Mouse (Mus musculus) embryonic fibroblast, embryonic 13.5 days (primary cell): ENCODE data around the gene E130308A19Rik. TPM values are rescaled to one million over a fixed set of nuclear protein-coding genes. Genes with fewer than 3 reads are reported as not detected.
"Not testable (repeated sequence)": the region's sequence is repeated elsewhere in the genome, so short reads cannot be mapped to it uniquely, and the experiment has no call there.

ENCODE experiments used
- H3K27ac ChIP-seq: 2 replicates; pipeline ENCODE4 v1.5.1; 2012; ENCODE audit warnings: low read length, control low read depth, inconsistent platforms; ENCODE audit not compliant: insufficient read depth
- H3K4me1 ChIP-seq: 2 replicates; pipeline ENCODE4 v1.6.1; 2011; ENCODE audit warnings: low read length; ENCODE audit not compliant: control insufficient read depth, insufficient read depth
- H3K4me3 ChIP-seq: 2 replicates; pipeline ENCODE4 v1.5.1; 2011; ENCODE audit warnings: mild to moderate bottlenecking, control low read depth, low read length; ENCODE audit not compliant: insufficient read depth
- CTCF ChIP-seq: IDR thresholded peaks from 2 replicates; pipeline ENCODE4 v1.5.1; 2011; ENCODE audit warnings: mild to moderate bottlenecking, control low read depth, low read length, moderate library complexity, borderline replicate concordance; ENCODE audit not compliant: insufficient read depth
- POLR2A ChIP-seq: IDR thresholded peaks from 2 replicates; pipeline ENCODE4 v1.6.1; 2011; ENCODE audit warnings: low read depth, mild to moderate bottlenecking, control low read depth, low read length, moderate library complexity
- polyA plus RNA-seq: library from polyadenylated mRNA; stranded (reverse); fragments of >200 nt; gene quantifications from 2 replicates; pipeline ENCODE4 v1.2.4, GENCODE M21; 2011; ENCODE audit warnings: low read depth; ENCODE audit not compliant: missing spikeins, insufficient read length

The E130308A19Rik gene
- polyA plus RNA-seq, 1 experiment, result 12.5 TPM

- TF ChIP-seq POLR2A (no peak), CTCF (no peak)
- Histone ChIP-seq H3K4me3 (no peak overlapping the region), H3K27ac (no peak overlapping the region), H3K4me1 (no peaks in the 10 kb centered on the region)
Measured at GRCm38 (mm10) chr4:59789015-59789414, 163.0 kb downstream of the E130308A19Rik start.

- not testable (repeated sequence) for H3K27ac ChIP-seq, H3K4me1 ChIP-seq, H3K4me3 ChIP-seq
Measured at GRCm38 (mm10) chr4:59793626-59794025, 167.6 kb downstream of the E130308A19Rik start.

GRCm38 (mm10) chr4:59794116-59794515, 168.1 kb downstream of the E130308A19Rik start:
- Histone ChIP-seq H3K4me1 (no peaks in the 10 kb centered on the region), H3K4me3 (no peak overlapping the region), H3K27ac (no peak overlapping the region)
- TF ChIP-seq CTCF (no peak), POLR2A (no peak)

- Histone ChIP-seq H3K27ac (no peak overlapping the region), H3K4me1 (peaks cover 5% of the 10 kb centered on the region; the same call in 1 of the 2 replicates), H3K4me3 (no peak overlapping the region)
- TF ChIP-seq POLR2A, result no peak
- no peak for TF ChIP-seq CTCF
Measured at GRCm38 (mm10) chr4:59795788-59796455, 169.9 kb downstream of the E130308A19Rik start.

- Histone ChIP-seq H3K4me3 (no peak overlapping the region), H3K4me1 (peaks cover 5% of the 10 kb centered on the region; the same call in 1 of the 2 replicates), H3K27ac (no peak overlapping the region)
- TF ChIP-seq POLR2A, result no peak
- TF ChIP-seq CTCF, result no peak
Measured at GRCm38 (mm10) chr4:59800181-59800580, 174.2 kb downstream of the E130308A19Rik start.

- no peak within 1 kb of the TSS for H3K4me3 ChIP-seq
- peaks cover 5% of the 10 kb centered on the region; the same call in 1 of the 2 replicates for H3K4me1 ChIP-seq
- no peak for TF ChIP-seq CTCF
- TF ChIP-seq POLR2A, result no peak
- no peak within 1 kb of the TSS for H3K27ac ChIP-seq
Measured at GRCm38 (mm10) chr4:59801489-59801888, 175.5 kb downstream of the E130308A19Rik start, which contains the start of gene Inip. Gene Inip (minus strand): TSS chr4:59801589.

GRCm38 (mm10) chr4:59802107-59802506, 176.1 kb downstream of the E130308A19Rik start:
- TF ChIP-seq CTCF (no peak), POLR2A (no peak)
- Histone ChIP-seq H3K4me3 (no peak overlapping the region), H3K27ac (no peak overlapping the region), H3K4me1 (peaks cover 5% of the 10 kb centered on the region; the same call in 1 of the 2 replicates)

GRCm38 (mm10) chr4:59802792-59803191, 176.8 kb downstream of the E130308A19Rik start:
- H3K4me3 ChIP-seq, result no peak overlapping the region
- TF ChIP-seq CTCF (no peak), POLR2A (no peak)

GRCm38 (mm10) chr4:59803358-59803757, 177.3 kb downstream of the E130308A19Rik start:
- TF ChIP-seq CTCF (no peak), POLR2A (no peak)
- H3K27ac ChIP-seq, result no peak overlapping the region
- H3K4me1 ChIP-seq, result peaks cover 5% of the 10 kb centered on the region; the same call in 1 of the 2 replicates
- H3K4me3 ChIP-seq, result no peak overlapping the region

More at GRCm38 (mm10) chr4:59802792-59803191, 176.8 kb downstream of the E130308A19Rik start:
- Histone ChIP-seq H3K27ac (no peak overlapping the region), H3K4me1 (peaks cover 5% of the 10 kb centered on the region; the same call in 1 of the 2 replicates)

GRCm38 (mm10) chr4:59804754-59805153, 178.7 kb downstream of the E130308A19Rik start:
- Histone ChIP-seq H3K4me1 (peaks cover 7% of the 10 kb centered on the region; the same call in 1 of the 2 replicates), H3K27ac (no peak overlapping the region), H3K4me3 (no peak overlapping the region)
- TF ChIP-seq POLR2A, result no peak
- no peak for TF ChIP-seq CTCF
